Mouse (Mus musculus): Measurements from ENCODE around the gene Zmiz1. TPM values are rescaled to one million over a fixed set of nuclear protein-coding genes. Genes with fewer than 3 reads are reported as not detected.

Zmiz1 gene
- polyA plus RNA-seq, 1 experiment from 2014 or later, result 55.5 TPM

GRCm38 (mm10) chr14:25441469-25441868, 17.5 kb upstream of the Zmiz1 start:
- no peaks in the 10 kb centered on the region for H3K36me3 ChIP-seq
- H3K27me3 ChIP-seq (ENCODE audit: low read depth, poor library complexity, severe bottlenecking), result no peaks in the 10 kb centered on the region
- no peaks in the 10 kb centered on the region for H3K9me3 ChIP-seq (replicated peaks)
- no peak overlapping the region for H3K4me3 ChIP-seq
- WGBS, result 77% methylated on average over 5 of the region's 5 CpGs
- peaks cover 25% of the 10 kb centered on the region for H3K4me1 ChIP-seq
- H3K27ac ChIP-seq, result no peak overlapping the region
- DNase-seq (ENCODE audit: low spot score), result no peak

GRCm38 (mm10) chr14:25442676-25443075, 16.3 kb upstream of the Zmiz1 start:
- DNase-seq (ENCODE audit: low spot score), result no peak
- no peaks in the 10 kb centered on the region for H3K9me3 ChIP-seq (replicated peaks)
- no peaks in the 10 kb centered on the region for H3K27me3 ChIP-seq (ENCODE audit: low read depth, poor library complexity, severe bottlenecking)
- peak overlapping the region; percentile 33; the same call in 1 of the 2 replicates for H3K27ac ChIP-seq
- 3% methylated on average over 2 of the region's 2 CpGs for WGBS
- no peaks in the 10 kb centered on the region for H3K36me3 ChIP-seq
- peaks cover 25% of the 10 kb centered on the region for H3K4me1 ChIP-seq
- no peak overlapping the region for H3K4me3 ChIP-seq

- H3K9me3 ChIP-seq (replicated peaks), result no peaks in the 10 kb centered on the region
- no peak for DNase-seq (ENCODE audit: low spot score)
- no peak overlapping the region for H3K27ac ChIP-seq
- no peak overlapping the region for H3K4me3 ChIP-seq
- no peaks in the 10 kb centered on the region for H3K36me3 ChIP-seq
- H3K4me1 ChIP-seq, result peaks cover 41% of the 10 kb centered on the region
- WGBS, result 84% methylated on average over 6 of the region's 6 CpGs
- H3K27me3 ChIP-seq (ENCODE audit: low read depth, poor library complexity, severe bottlenecking), result no peaks in the 10 kb centered on the region
Observed at GRCm38 (mm10) chr14:25447136-25447775, 11.7 kb upstream of the Zmiz1 start.

GRCm38 (mm10) chr14:25448471-25448870, 10.5 kb upstream of the Zmiz1 start:
- no peak overlapping the region for H3K4me3 ChIP-seq
- no peaks in the 10 kb centered on the region for H3K9me3 ChIP-seq (replicated peaks)
- no peaks in the 10 kb centered on the region for H3K27me3 ChIP-seq (ENCODE audit: low read depth, poor library complexity, severe bottlenecking)
- H3K36me3 ChIP-seq, result no peaks in the 10 kb centered on the region
- 67% methylated on average over 2 of the region's 2 CpGs for WGBS
- no peak for DNase-seq (ENCODE audit: low spot score)
- peaks cover 44% of the 10 kb centered on the region for H3K4me1 ChIP-seq
- H3K27ac ChIP-seq, result no peak overlapping the region

- H3K27me3 ChIP-seq (ENCODE audit: low read depth, poor library complexity, severe bottlenecking), result no peaks in the 10 kb centered on the region
- H3K4me1 ChIP-seq, result peaks cover 48% of the 10 kb centered on the region
- DNase-seq (ENCODE audit: low spot score), result no peak
- H3K9me3 ChIP-seq (replicated peaks), result no peaks in the 10 kb centered on the region
- no peaks in the 10 kb centered on the region for H3K36me3 ChIP-seq
- no peak overlapping the region for H3K4me3 ChIP-seq
- whole genome bisulfite sequencing, result 33% methylated on average over 7 of the region's 7 CpGs
- peak overlapping the region; percentile 37; the same call in 1 of the 2 replicates for H3K27ac ChIP-seq
Observed at GRCm38 (mm10) chr14:25451099-25451667, 7.8 kb upstream of the Zmiz1 start.

- no peak for DNase-seq (ENCODE audit: low spot score)
- Histone ChIP-seq H3K4me3 (no peak overlapping the region), H3K9me3 (replicated peaks) (no peaks in the 10 kb centered on the region), H3K27ac (peak overlapping the region; percentile 37; the same call in 1 of the 2 replicates), H3K4me1 (peaks cover 56% of the 10 kb centered on the region), H3K36me3 (no peaks in the 10 kb centered on the region), H3K27me3 (ENCODE audit: low read depth, poor library complexity, severe bottlenecking) (no peaks in the 10 kb centered on the region)
- WGBS, result 50% methylated on average over 10 of the region's 10 CpGs
Observed at GRCm38 (mm10) chr14:25451699-25452632, 7.0 kb upstream of the Zmiz1 start.

GRCm38 (mm10) chr14:25452633-25453025, 6.4 kb upstream of the Zmiz1 start:
- DNase-seq (ENCODE audit: low spot score), result no peak
- Histone ChIP-seq H3K4me1 (peaks cover 61% of the 10 kb centered on the region), H3K27me3 (ENCODE audit: low read depth, poor library complexity, severe bottlenecking) (no peaks in the 10 kb centered on the region), H3K4me3 (no peak overlapping the region), H3K36me3 (no peaks in the 10 kb centered on the region), H3K27ac (0 out of 2 replicates have a peak overlapping the region, but pooled peaks have one; percentile 1), H3K9me3 (replicated peaks) (no peaks in the 10 kb centered on the region)
- WGBS, result 41% methylated on average over 2 of the region's 2 CpGs

GRCm38 (mm10) chr14:25454066-25454760, 4.8 kb upstream of the Zmiz1 start:
- no peaks in the 10 kb centered on the region for H3K9me3 ChIP-seq (replicated peaks)
- DNase-seq (ENCODE audit: low spot score), result no peak
- H3K27me3 ChIP-seq (ENCODE audit: low read depth, poor library complexity, severe bottlenecking), result no peaks in the 10 kb centered on the region
- H3K4me1 ChIP-seq, result peaks cover 64% of the 10 kb centered on the region
- H3K27ac ChIP-seq, result no peak overlapping the region
- H3K4me3 ChIP-seq, result no peak overlapping the region
- no peaks in the 10 kb centered on the region for H3K36me3 ChIP-seq
- WGBS, result 80% methylated on average over 12 of the region's 12 CpGs

GRCm38 (mm10) chr14:25456666-25457433, 2.1 kb upstream of the Zmiz1 start:
- Histone ChIP-seq H3K27ac (peak overlapping the region; percentile 97), H3K4me1 (peaks cover 66% of the 10 kb centered on the region), H3K4me3 (peak overlapping the region; percentile 91), H3K36me3 (no peaks in the 10 kb centered on the region), H3K9me3 (replicated peaks) (no peaks in the 10 kb centered on the region), H3K27me3 (ENCODE audit: low read depth, poor library complexity, severe bottlenecking) (no peaks in the 10 kb centered on the region)
- 3% methylated on average over 17 of the region's 17 CpGs for WGBS
- DNase-seq (ENCODE audit: low spot score), result peak; percentile 56

GRCm38 (mm10) chr14:25457434-25457957, 1.5 kb upstream of the Zmiz1 start:
- Histone ChIP-seq H3K27me3 (ENCODE audit: low read depth, poor library complexity, severe bottlenecking) (no peaks in the 10 kb centered on the region), H3K4me3 (peak overlapping the region; percentile 91), H3K27ac (peak overlapping the region; percentile 97), H3K9me3 (replicated peaks) (no peaks in the 10 kb centered on the region), H3K4me1 (peaks cover 66% of the 10 kb centered on the region), H3K36me3 (no peaks in the 10 kb centered on the region)
- DNase-seq (ENCODE audit: low spot score), result peak; percentile 99
- under 1% methylated on average over 52 of the region's 52 CpGs for WGBS

- Histone ChIP-seq H3K27ac (peak overlapping the region; percentile 97), H3K4me3 (peak overlapping the region; percentile 91), H3K36me3 (no peaks in the 10 kb centered on the region), H3K9me3 (replicated peaks) (no peaks in the 10 kb centered on the region), H3K4me1 (peaks cover 66% of the 10 kb centered on the region), H3K27me3 (ENCODE audit: low read depth, poor library complexity, severe bottlenecking) (no peaks in the 10 kb centered on the region)
- DNase-seq (ENCODE audit: low spot score), result peak; percentile 70
- under 1% methylated on average over 37 of the region's 37 CpGs for WGBS
Observed at GRCm38 (mm10) chr14:25458111-25459015, 622 bp upstream of the Zmiz1 start.

All from limb, embryonic 10.5 days (tissue).